Mouse (Mus musculus) MEL (cell line): ENCODE results near the gene Grifin. TPM values are rescaled to one million over a fixed set of nuclear protein-coding genes. Genes with fewer than 3 reads are reported as not detected.

Experiments used
- DNase-seq: peaks from one replicate; pipeline ENCODE4 v3.0.0; 2011; ENCODE audit warnings: low read depth, low spot score
- H3K27ac ChIP-seq: 2 replicates; pipeline ENCODE4 v1.5.1; 2012; ENCODE audit warnings: low read depth, mild to moderate bottlenecking, control low read depth, low read length, moderate library complexity; ENCODE audit not compliant: control insufficient read depth
- H3K27me3 ChIP-seq, 2 experiments: fragments of 150-350 bp in 1 of 2; sonication (generic) in 1 of 2; 2 replicates each; pipeline ENCODE4 v1.6.1; 2012; ENCODE audit warnings: low read length in 2 of 2, mild to moderate bottlenecking in 2 of 2, improper control_type of control experiment in 1 of 2, moderate library complexity in 1 of 2; ENCODE audit not compliant: insufficient read depth in 2 of 2, control insufficient read depth in 1 of 2
- H3K36me3 ChIP-seq, 2 experiments: 2 replicates each; pipeline ENCODE4 v1.6.1; 2012 to 2014; ENCODE audit warnings: low read length in 2 of 2, improper control_type of control experiment in 1 of 2, inconsistent platforms in 1 of 2, mild to moderate bottlenecking in 1 of 2; ENCODE audit not compliant: insufficient read depth in 2 of 2, control insufficient read depth in 1 of 2
- H3K4me1 ChIP-seq, 2 experiments: fragments of 150-350 bp in 1 of 2; sonication (generic) in 1 of 2; 2 replicates each; pipeline ENCODE4 v1.6.1; 2012; ENCODE audit warnings: low read length in 2 of 2, improper control_type of control experiment in 1 of 2, mild to moderate bottlenecking in 1 of 2; ENCODE audit not compliant: insufficient read depth in 2 of 2, control insufficient read depth in 1 of 2
- H3K4me3 ChIP-seq, 2 experiments: fragments of 150-350 bp in 1 of 2; sonication (generic) in 1 of 2; 2 replicates each; pipeline ENCODE4 v1.5.1; 2012; ENCODE audit warnings: low read depth in 2 of 2, low read length in 2 of 2, mild to moderate bottlenecking in 2 of 2, moderate library complexity in 2 of 2, control low read depth in 1 of 2, improper control_type of control experiment in 1 of 2; ENCODE audit not compliant: control insufficient read depth in 1 of 2, insufficient read depth in 1 of 2
- H3K79me2 ChIP-seq: 2 replicates; pipeline ENCODE4 v1.6.1; 2012; ENCODE audit warnings: mild to moderate bottlenecking, low read length, moderate library complexity; ENCODE audit not compliant: control insufficient read depth, poor library complexity, insufficient read depth
- H3K9ac ChIP-seq: 2 replicates; pipeline ENCODE4 v1.6.1; 2012; ENCODE audit warnings: low read depth, mild to moderate bottlenecking, control low read depth, low read length, moderate library complexity; ENCODE audit not compliant: control insufficient read depth, poor library complexity, severe bottlenecking
- H3K9me3 ChIP-seq: fragments of 150-350 bp; sonication (generic); replicated peaks from 2 replicates; pipeline ENCODE4 v1.6.1; 2012; ENCODE audit warnings: mild to moderate bottlenecking, low read length, improper control_type of control experiment, moderate library complexity; ENCODE audit not compliant: insufficient read depth
- CTCF ChIP-seq, 3 experiments: IDR thresholded peaks in 2 of 3; conservative IDR thresholded peaks in 1 of 3; 2 replicates each; pipeline ENCODE4 v1.5.1; 2011 to 2012; ENCODE audit warnings: low read length in 3 of 3, low read depth in 2 of 3, mild to moderate bottlenecking in 2 of 3, improper control_type of control experiment in 1 of 3, inconsistent platforms in 1 of 3, mixed read lengths in 1 of 3, moderate library complexity in 1 of 3; ENCODE audit not compliant: control insufficient read depth in 1 of 3, insufficient read depth in 1 of 3, poor library complexity in 1 of 3, severe bottlenecking in 1 of 3
- ELF1 ChIP-seq: IDR thresholded peaks from 2 replicates; pipeline ENCODE4 v1.6.1; 2014; ENCODE audit warnings: low read depth, mild to moderate bottlenecking, inconsistent platforms, low read length, improper control_type of control experiment, moderate library complexity
- EP300 ChIP-seq, 2 experiments: IDR thresholded peaks; 2 replicates each; pipeline ENCODE4 v1.6.1; 2011; ENCODE audit warnings: improper control_type of control experiment in 2 of 2, low read length in 2 of 2, low read depth in 1 of 2, mild to moderate bottlenecking in 1 of 2
- ETS1 ChIP-seq: IDR thresholded peaks from 2 replicates; pipeline ENCODE4 v1.6.1; 2012; ENCODE audit warnings: low read depth, mild to moderate bottlenecking, inconsistent platforms, low read length, improper control_type of control experiment, moderate library complexity
- GATA1 ChIP-seq: IDR thresholded peaks from 2 replicates; pipeline ENCODE4 v1.6.1; 2011; ENCODE audit warnings: low read depth, low read length, improper control_type of control experiment
- HCFC1 ChIP-seq: IDR thresholded peaks from 2 replicates; pipeline ENCODE4 v1.6.1; 2012; ENCODE audit warnings: low read depth, mild to moderate bottlenecking, inconsistent platforms, low read length, improper control_type of control experiment, moderate library complexity
- JUND ChIP-seq: IDR thresholded peaks from 2 replicates; pipeline ENCODE4 v1.6.1; 2011; ENCODE audit warnings: low read depth, mild to moderate bottlenecking, improper control_type of control experiment, low read length
- MAX ChIP-seq: IDR thresholded peaks from 2 replicates; pipeline ENCODE4 v1.6.1; 2011; ENCODE audit warnings: low read length, improper control_type of control experiment
- MXI1 ChIP-seq: IDR thresholded peaks from 2 replicates; pipeline ENCODE4 v1.6.1; 2011; ENCODE audit warnings: mild to moderate bottlenecking, low read depth, low read length, improper control_type of control experiment
- MYB ChIP-seq: IDR thresholded peaks from 2 replicates; pipeline ENCODE4 v1.6.1; 2011; ENCODE audit warnings: mild to moderate bottlenecking, low read depth, low read length, improper control_type of control experiment
- MYC ChIP-seq: IDR thresholded peaks from 2 replicates; pipeline ENCODE4 v1.6.1; 2011; ENCODE audit warnings: low read depth, mild to moderate bottlenecking, low read length, improper control_type of control experiment, moderate library complexity
- NELFE ChIP-seq: IDR thresholded peaks from 2 replicates; pipeline ENCODE4 v1.6.1; 2011; ENCODE audit warnings: low read depth, low read length, improper control_type of control experiment
- POLR2AphosphoS2 ChIP-seq: IDR thresholded peaks from 2 replicates; pipeline ENCODE4 v1.6.1; 2011; ENCODE audit warnings: low read length, improper control_type of control experiment
- RAD21 ChIP-seq: IDR thresholded peaks from 2 replicates; pipeline ENCODE4 v1.6.1; 2011; ENCODE audit warnings: mild to moderate bottlenecking, low read depth, low read length, improper control_type of control experiment
- RCOR1 ChIP-seq: IDR thresholded peaks from 2 replicates; pipeline ENCODE4 v1.6.1; 2012; ENCODE audit warnings: low read depth, mild to moderate bottlenecking, inconsistent platforms, low read length, improper control_type of control experiment
- SMC3 ChIP-seq: IDR thresholded peaks from 2 replicates; pipeline ENCODE4 v1.6.1; 2011; ENCODE audit warnings: low read depth, low read length, improper control_type of control experiment
- TAL1 ChIP-seq: IDR thresholded peaks from 2 replicates; pipeline ENCODE4 v1.6.1; 2012; ENCODE audit warnings: mild to moderate bottlenecking, inconsistent platforms, low read length, moderate library complexity, mixed read lengths
- TBP ChIP-seq: IDR thresholded peaks from 2 replicates; pipeline ENCODE4 v1.8.0; 2011; ENCODE audit warnings: low read depth, low read length, improper control_type of control experiment
- TCF12 ChIP-seq: IDR thresholded peaks from 2 replicates; pipeline ENCODE4 v1.6.1; 2014; ENCODE audit warnings: low read depth, mild to moderate bottlenecking, inconsistent platforms, low read length, improper control_type of control experiment, moderate library complexity
- USF1 ChIP-seq: IDR thresholded peaks from 2 replicates; pipeline ENCODE4 v1.6.1; 2014; ENCODE audit warnings: low read depth, mild to moderate bottlenecking, inconsistent platforms, low read length, improper control_type of control experiment, moderate library complexity
- ZC3H11A ChIP-seq: IDR thresholded peaks from 2 replicates; pipeline ENCODE4 v1.6.1; 2012; ENCODE audit warnings: low read depth, mild to moderate bottlenecking, inconsistent platforms, low read length, improper control_type of control experiment
- ZMIZ1 ChIP-seq: IDR thresholded peaks from 2 replicates; pipeline ENCODE4 v1.6.1; 2012; ENCODE audit warnings: low read depth, mild to moderate bottlenecking, inconsistent platforms, low read length, improper control_type of control experiment, moderate library complexity
- ZNF384 ChIP-seq: IDR thresholded peaks from 2 replicates; pipeline ENCODE4 v1.6.1; 2012; ENCODE audit warnings: low read depth, mild to moderate bottlenecking, inconsistent platforms, low read length, improper control_type of control experiment
- polyA plus RNA-seq, 2 experiments: library from polyadenylated mRNA; stranded (reverse) in 1 of 2; unstranded in 1 of 2; fragments of >175 nt in 1 of 2; fragments of >200 nt in 1 of 2; gene quantifications; 2 replicates each; pipeline versions ENCODE4 v1.2.1 to v1.2.4; 2012; ENCODE audit warnings: low replicate concordance in 2 of 2, low read depth in 1 of 2; ENCODE audit not compliant: insufficient read length in 2 of 2, insufficient read depth in 1 of 2, missing spikeins in 1 of 2
- total RNA-seq: library from RNA; depleted of rRNA; stranded (reverse); fragments of 300-350 nt; gene quantifications from 2 replicates; pipeline ENCODE4 v1.2.3, GENCODE M21; 2012

Gene Grifin
- total and polyA plus RNA-seq, 3 experiments = 0.32 TPM; not detected in 2

- Histone ChIP-seq H3K79me2 (peaks cover 6% of the 10 kb centered on the region), H3K9ac (no peak overlapping the region), H3K4me1 (peaks cover 0 to 8% of the 10 kb centered on the region in 2 experiments; a peak in 2 of 4 replicates), H3K27me3 (peaks cover 3 to 5% of the 10 kb centered on the region in 2 experiments; a peak in 3 of 4 replicates), H3K4me3 (no peak overlapping the region), H3K9me3 (no peaks in the 10 kb centered on the region), H3K27ac (no peak overlapping the region), H3K36me3 (peaks cover 0 to 7% of the 10 kb centered on the region in 2 experiments; a peak in 2 of 4 replicates)
- DNase-seq = no peak
- no peak for TF ChIP-seq ZC3H11A
- no peak for TF ChIP-seq TAL1
- TF ChIP-seq SMC3 = no peak
- TF ChIP-seq TBP = no peak
- no peak for TF ChIP-seq ETS1
- TF ChIP-seq MYB = no peak
- TF ChIP-seq MAX = no peak
- no peak for TF ChIP-seq MYC
- no peak for TF ChIP-seq CTCF (IDR thresholded peaks at IDR 0.05 in 2 of 3, conservative IDR thresholded peaks at IDR 0.05 in 1 of 3; ENCODE audit: control insufficient read depth in 1 of 3, insufficient read depth in 1 of 3, low read depth in 2 of 3, low read length in 3 of 3, poor library complexity in 1 of 3, severe bottlenecking in 1 of 3)
- no peak for TF ChIP-seq USF1
- TF ChIP-seq RCOR1 = no peak
- no peak for TF ChIP-seq ZMIZ1
- TF ChIP-seq ELF1 = no peak
- no peak for TF ChIP-seq MXI1
These were observed 41.5 kb upstream of the Grifin start for GRCm38 (mm10) chr5:140606386-140606785.

- peaks cover 3 to 5% of the 10 kb centered on the region in 2 experiments; a peak in 3 of 4 replicates for H3K27me3 ChIP-seq
- H3K36me3 ChIP-seq = peaks cover 0 to 7% of the 10 kb centered on the region in 2 experiments; a peak in 2 of 4 replicates
- peaks cover 0 to 8% of the 10 kb centered on the region in 2 experiments; a peak in 2 of 4 replicates for H3K4me1 ChIP-seq
These were observed 40.4 kb upstream of the Grifin start for GRCm38 (mm10) chr5:140605228-140605627.

More at GRCm38 (mm10) chr5:140605228-140605627, 40.4 kb upstream of the Grifin start:
- Histone ChIP-seq H3K4me3 (no peak overlapping the region), H3K9ac (no peak overlapping the region), H3K27ac (no peak overlapping the region), H3K9me3 (no peaks in the 10 kb centered on the region), H3K79me2 (peaks cover 4% of the 10 kb centered on the region)
- TF ChIP-seq CTCF (IDR thresholded peaks at IDR 0.05 in 2 of 3, conservative IDR thresholded peaks at IDR 0.05 in 1 of 3; ENCODE audit: control insufficient read depth in 1 of 3, insufficient read depth in 1 of 3, low read depth in 2 of 3, low read length in 3 of 3, poor library complexity in 1 of 3, severe bottlenecking in 1 of 3) (no peak), USF1 (no peak), JUND (no peak), ZMIZ1 (no peak), RAD21 (no peak), POLR2AphosphoS2 (no peak), ETS1 (no peak), NELFE (no peak), ZNF384 (no peak), EP300 (IDR thresholded peaks at IDR 0.05; ENCODE audit: low read depth in 1 of 2, low read length in 2 of 2) (no peak), HCFC1 (no peak), GATA1 (no peak), TCF12 (no peak)
- no peak for DNase-seq
